ENCODE assay signal across 10 mouse cellular contexts in genomic region chr10:59936058-59936856, GRCm38 (mm10). TPM values are rescaled to one million over a fixed set of nuclear protein-coding genes. Genes with fewer than 3 reads are reported as not detected.
A peak's percentile ranks its signal among the peaks of the same experiment; 100 is the strongest.
DNase-seq lines count a peak whose midpoint lies in the region; ATAC-seq and TF ChIP-seq lines count a peak whose summit lies in the region.
"Had no signal": no experiment of that assay in that cellular context is flagged by ENCODE, and none has a peak within 500 bp of the region (broad histone marks: within the 10 kb centered on the region; RNA-seq: fewer than 3 reads in every experiment).

No protein-coding gene starts in this region.

- TF ChIP-seq CTCF in heart, adult 2 months (IDR thresholded peaks at IDR 0.05): no peak

- DNase-seq in heart, adult 2 months: no peak
- DNase-seq in heart, adult 8-10 months (ENCODE audit: low spot score): no peak
- peak; percentile 84 for DNase-seq in midbrain, embryonic 11.5 days (ENCODE audit: low spot score, missing footprints)
- peak; percentile 55 for DNase-seq in embryo, embryonic 9.5 days (ENCODE audit: extremely low spot score)
- peak; percentile 36 for DNase-seq in naive thymus-derived CD4-positive, alpha-beta T cell, adult 2 months (ENCODE audit: low read depth)
- DNase-seq in gastrocnemius, adult 18-20 months (ENCODE audit: low spot score): no peak
- no peak for DNase-seq in cerebellum, postnatal 4 days (ENCODE audit: low spot score in 2 of 2)
- DNase-seq: adrenal gland, postnatal 25 days; cerebellum, postnatal 36 days had no signal

- no peaks in the 10 kb centered on the region for H3K9me3 ChIP-seq in midbrain, embryonic 11.5 days (ENCODE audit: control insufficient read depth, low read length)
- H3K9me3 ChIP-seq in midbrain, embryonic 13.5 days: no peaks in the 10 kb centered on the region

- H3K4me1 ChIP-seq in heart, adult 2 months (ENCODE audit: control insufficient read depth, insufficient read depth, low read length): peaks cover 5% of the 10 kb centered on the region
- H3K4me1 ChIP-seq in midbrain, embryonic 11.5 days (ENCODE audit: control insufficient read depth, insufficient read depth, low read length): peaks cover 8% of the 10 kb centered on the region; the same call in 1 of the 2 replicates
- no peaks in the 10 kb centered on the region for H3K4me1 ChIP-seq in midbrain, embryonic 13.5 days (replicated peaks)

- WGBS in heart, adult 2 months: 44% methylated on average over 8 of the region's 8 CpGs
- WGBS in midbrain, embryonic 11.5 days: 54% methylated on average over 8 of the region's 8 CpGs
- 53% methylated on average over 8 of the region's 8 CpGs for WGBS in midbrain, embryonic 13.5 days

- H3K27me3 ChIP-seq in heart, adult 2 months (ENCODE audit: control insufficient read depth, insufficient read depth, low read length): no peaks in the 10 kb centered on the region
- no peaks in the 10 kb centered on the region for H3K27me3 ChIP-seq in midbrain, embryonic 11.5 days (ENCODE audit: control insufficient read depth, insufficient read depth, low read length)
- no peaks in the 10 kb centered on the region for H3K27me3 ChIP-seq in midbrain, embryonic 13.5 days

- intact Hi-C loops in heart, adult 2 months (cut with DNase I): no loop called here

- TF ChIP-seq POLR2A in heart, adult 2 months (IDR thresholded peaks at IDR 0.05; ENCODE audit: insufficient read depth, low read depth, low read length): no peak

- H3K27ac ChIP-seq in heart, adult 2 months: peak overlapping the region; percentile 17; the same call in 1 of the 2 replicates
- no peak overlapping the region for H3K27ac ChIP-seq in midbrain, embryonic 11.5 days (ENCODE audit: low read depth, low read length)
- no peak overlapping the region for H3K27ac ChIP-seq in midbrain, embryonic 13.5 days

- ATAC-seq in midbrain, embryonic 11.5 days (ENCODE audit: low FRiP score): no peak
- ATAC-seq in midbrain, embryonic 13.5 days: no peak

- no peak overlapping the region for H3K4me3 ChIP-seq in heart, adult 2 months
- no peak overlapping the region for H3K4me3 ChIP-seq in midbrain, embryonic 11.5 days (ENCODE audit: low read depth, low read length)
- H3K4me3 ChIP-seq in midbrain, embryonic 13.5 days (replicated peaks): no peak overlapping the region

- no peaks in the 10 kb centered on the region for H3K79me2 ChIP-seq in heart, adult 2 months (replicated peaks; ENCODE audit: control insufficient read depth, insufficient read depth, low read length)

- no peaks in the 10 kb centered on the region for H3K36me3 ChIP-seq in heart, adult 2 months (ENCODE audit: control insufficient read depth, insufficient read depth, low read length)
- H3K36me3 ChIP-seq in midbrain, embryonic 11.5 days (ENCODE audit: control insufficient read depth, insufficient read depth, low read length): no peaks in the 10 kb centered on the region
- H3K36me3 ChIP-seq in midbrain, embryonic 13.5 days: no peaks in the 10 kb centered on the region

- no peak overlapping the region for H3K4me2 ChIP-seq in midbrain, embryonic 11.5 days
- no peak overlapping the region for H3K4me2 ChIP-seq in midbrain, embryonic 13.5 days (replicated peaks)

- no peak overlapping the region for H3K9ac ChIP-seq in heart, adult 2 months (ENCODE audit: low read depth, low read length)
- H3K9ac ChIP-seq in midbrain, embryonic 11.5 days (ENCODE audit: low read length): no peak overlapping the region
- no peak overlapping the region for H3K9ac ChIP-seq in midbrain, embryonic 13.5 days (replicated peaks)

- TF ChIP-seq EP300 in heart, adult 2 months (IDR thresholded peaks at IDR 0.05; ENCODE audit: insufficient read depth, low read depth, low read length): no peak

RNA-seq across cellular contexts. Expression of gene Ddit4, which starts 15.4 kb away (rescaled TPM):
- total RNA-seq in heart, adult 2 months (2021): 100 to 1,000 TPM in 1 of 2 experiments, 10 to 100 TPM in 1; 70.7 to 219 TPM
- 48.0 and 55.5 TPM in 2 replicates for polyA plus RNA-seq in heart, adult 2 months (2012; rRNA removed)
- total RNA-seq in heart, adult 8-10 months (2022): 10 to 100 TPM; 22.1 to 74.4 (median 55.6) TPM
- 4.1 and 4.5 TPM in 2 replicates for polyA plus RNA-seq in midbrain, embryonic 11.5 days (2014; fragmentation: Nextera tagmentation; extraction: Ambion mirVana)
- polyA plus RNA-seq in midbrain, embryonic 13.5 days (2015; fragmentation: Nextera tagmentation; extraction: Ambion mirVana): 48.5 and 58.7 TPM in 2 replicates
- 100 to 1,000 TPM in 1 of 2 experiments, 1 to 10 TPM in 1; 8.1 to 202 TPM for total RNA-seq in gastrocnemius, adult 18-20 months (2021)

RNA-seq across cellular contexts. Expression of gene Dnajb12, which starts 56.9 kb away (rescaled TPM):
- 10 to 100 TPM; 36.8 to 45.4 TPM for total RNA-seq in heart, adult 2 months (2021)
- 32.9 and 39.2 TPM in 2 replicates for polyA plus RNA-seq in heart, adult 2 months (2012; rRNA removed)
- total RNA-seq in heart, adult 8-10 months (2022): 10 to 100 TPM; 38.1 to 44.8 (median 44.4) TPM
- 21.0 and 22.4 TPM in 2 replicates for polyA plus RNA-seq in midbrain, embryonic 11.5 days (2014; fragmentation: Nextera tagmentation; extraction: Ambion mirVana)
- 18.3 and 18.6 TPM in 2 replicates for polyA plus RNA-seq in midbrain, embryonic 13.5 days (2015; fragmentation: Nextera tagmentation; extraction: Ambion mirVana)
- total RNA-seq in gastrocnemius, adult 18-20 months (2021): 10 to 100 TPM; 73.4 to 80.1 TPM

Comparison
In these comparisons a context has a peak if more than half of its experiments do, and no peak if none do; other contexts are left out.
1. DNase-seq: peak in midbrain, embryonic 11.5 days (single experiment), embryo, embryonic 9.5 days (single experiment) and naive thymus-derived CD4-positive, alpha-beta T cell, adult 2 months (single experiment); none in heart, adult 2 months (0 of 2), heart, adult 8-10 months (single experiment), gastrocnemius, adult 18-20 months (single experiment) and cerebellum, postnatal 4 days (0 of 2).